Comparison of ENCODE assay signal across 26 mouse cellular contexts in the genomic region with DNA sequence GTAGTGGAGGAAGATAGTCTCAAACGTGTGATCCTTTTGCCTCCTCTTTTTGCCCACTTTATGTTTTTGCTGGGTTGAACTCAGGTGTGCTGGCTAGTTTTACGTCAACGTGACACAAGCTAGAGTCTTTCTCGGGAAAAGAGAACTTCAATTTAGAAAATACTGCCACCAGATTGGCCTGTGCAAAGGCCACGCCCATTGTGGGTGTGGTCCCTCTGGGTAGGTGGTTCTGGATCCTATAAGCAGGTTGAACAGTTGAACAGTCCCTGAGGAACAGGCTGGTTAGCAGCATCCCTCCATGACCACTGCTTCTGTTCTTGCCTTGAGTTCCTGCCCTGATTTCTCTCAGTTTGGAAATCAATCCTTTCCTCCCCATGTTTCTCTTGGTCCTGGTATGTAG.
"Had no signal": no experiment of that assay in that cellular context is flagged by ENCODE, and none has a peak within 500 bp of the region (broad histone marks: within the 10 kb centered on the region; RNA-seq: fewer than 3 reads in every experiment).

No protein-coding gene starts in this region.

- H3K4me2 ChIP-seq: heart, embryonic 12.5 days; hindbrain, embryonic 12.5 days; hindbrain, embryonic 14.5 days; intestine, embryonic 15.5 days; limb, embryonic 12.5 days; liver, embryonic 12.5 days had no signal

- H3K4me1 ChIP-seq: heart, embryonic 10.5 days; heart, embryonic 12.5 days; hindbrain, embryonic 10.5 days; hindbrain, embryonic 12.5 days; intestine, embryonic 15.5 days; limb, embryonic 10.5 days; limb, embryonic 12.5 days; liver, embryonic 12.5 days had no signal

- H3K9ac ChIP-seq: heart, embryonic 12.5 days; hindbrain, embryonic 12.5 days; hindbrain, embryonic 14.5 days; intestine, embryonic 15.5 days; limb, embryonic 12.5 days; liver, embryonic 12.5 days; liver, embryonic 14.5 days had no signal

- H3K27ac ChIP-seq: gastrocnemius, adult 2 months; heart, embryonic 10.5 days; hindbrain, embryonic 10.5 days; hindbrain, embryonic 12.5 days; hindbrain, embryonic 14.5 days; intestine, embryonic 15.5 days; layer of hippocampus, adult 2 months; limb, embryonic 10.5 days; limb, embryonic 12.5 days; liver, embryonic 12.5 days; liver, embryonic 14.5 days had no signal

- H3K27me3 ChIP-seq: heart, embryonic 12.5 days; hindbrain, embryonic 12.5 days; intestine, embryonic 15.5 days; limb, embryonic 12.5 days; liver, embryonic 12.5 days had no signal

- ATAC-seq: hindbrain, embryonic 16.5 days; inflammation-experienced regulatory T-cells, adult 6 months; intestine, embryonic 15.5 days; intestine, postnatal 0 days; liver, embryonic 12.5 days had no signal

- H3K36me3 ChIP-seq: heart, embryonic 10.5 days; heart, embryonic 12.5 days; hindbrain, embryonic 10.5 days; hindbrain, embryonic 12.5 days; intestine, embryonic 15.5 days; limb, embryonic 10.5 days; limb, embryonic 12.5 days; liver, embryonic 12.5 days had no signal

- H3K4me3 ChIP-seq: gastrocnemius, adult 2 months; heart, embryonic 10.5 days; heart, embryonic 12.5 days; hindbrain, embryonic 10.5 days; hindbrain, embryonic 12.5 days; intestine, embryonic 15.5 days; layer of hippocampus, adult 2 months; limb, embryonic 10.5 days; limb, embryonic 12.5 days; liver, embryonic 12.5 days had no signal

- H3K9me3 ChIP-seq: heart, embryonic 10.5 days; heart, embryonic 12.5 days; hindbrain, embryonic 10.5 days; hindbrain, embryonic 12.5 days; intestine, embryonic 15.5 days; limb, embryonic 10.5 days; limb, embryonic 12.5 days; liver, embryonic 12.5 days had no signal

- DNase-seq: gastrocnemius, adult 2 months; gastrocnemius, postnatal 10 days; gastrocnemius, postnatal 25 days; heart, adult 18-20 months; heart, postnatal 10 days; heart, postnatal 4 days; kidney, adult 18-20 months; kidney, adult 8-10 months; kidney, postnatal 10 days; kidney, postnatal 25 days; kidney, postnatal 4 days; layer of hippocampus, postnatal 36 days had no signal
